Mouse (Mus musculus) intestine, postnatal 0 days (tissue): ENCODE results near the gene Acsbg1. TPM values are rescaled to one million over a fixed set of nuclear protein-coding genes. Genes with fewer than 3 reads are reported as not detected.

Source experiments
- ATAC-seq: fragments of 200-750 bp; cut with Nextera tagmentation; 2 replicates; pipeline ENCODE4 v1.8.0; 2017; ENCODE audit warnings: mild to moderate bottlenecking, moderate TSS enrichment, moderate library complexity
- H3K27ac ChIP-seq: fragments of 300-500 bp; sonication (generic); 2 replicates; pipeline ENCODE4 v1.5.1; 2014; ENCODE audit warnings: mild to moderate bottlenecking, low read depth, low read length, moderate library complexity
- H3K27me3 ChIP-seq: fragments of 300-500 bp; sonication (generic); replicated peaks from 2 replicates; pipeline ENCODE4 v1.6.1; 2014; ENCODE audit warnings: low read length, mixed read lengths; ENCODE audit not compliant: control insufficient read depth, insufficient read depth
- H3K36me3 ChIP-seq: fragments of 300-500 bp; sonication (generic); 2 replicates; pipeline ENCODE4 v1.6.1; 2014; ENCODE audit warnings: mild to moderate bottlenecking, moderate library complexity; ENCODE audit not compliant: control insufficient read depth, insufficient read depth
- H3K4me1 ChIP-seq: fragments of 300-500 bp; sonication (generic); replicated peaks from 2 replicates; pipeline ENCODE4 v1.6.1; 2014; ENCODE audit warnings: antibody characterized with exemption, low read length, mixed read lengths; ENCODE audit not compliant: control insufficient read depth, insufficient read depth
- H3K4me2 ChIP-seq: fragments of 300-500 bp; sonication (generic); replicated peaks from 2 replicates; pipeline ENCODE4 v1.6.1; 2014; ENCODE audit warnings: low read depth, mild to moderate bottlenecking, moderate library complexity
- H3K4me3 ChIP-seq: fragments of 300-500 bp; sonication (generic); 2 replicates; pipeline ENCODE4 v1.5.1; 2014; ENCODE audit warnings: low read depth, low read length
- H3K9ac ChIP-seq: fragments of 300-500 bp; sonication (generic); 2 replicates; pipeline ENCODE4 v1.6.1; 2014; ENCODE audit warnings: mild to moderate bottlenecking, low read depth, low read length
- H3K9me3 ChIP-seq: fragments of 300-500 bp; sonication (generic); 2 replicates; pipeline ENCODE4 v1.6.1; 2016; ENCODE audit warnings: mixed run types; ENCODE audit not compliant: control insufficient read depth
- CTCF ChIP-seq: sonication (generic); IDR thresholded peaks from 2 replicates; pipeline ENCODE4 v1.5.1; 2016; ENCODE audit warnings: low read depth, mild to moderate bottlenecking, control low read depth, antibody characterized with exemption, moderate library complexity
- WGBS: fragments of 180-500 bp; shearing (Covaris S2); extraction: QIAGEN DNeasy Blood & Tissue Kit; methylation state at CpG from one replicate; pipeline ENCODE4 v1.1.7; 2014; 5-methylcytosine and 5-hydroxymethylcytosine counted together
- polyA plus RNA-seq: library from polyadenylated mRNA; unstranded; fragments of >200 nt; fragmentation: Nextera tagmentation; extraction: Ambion mirVana; gene quantifications from 2 replicates; pipeline ENCODE4 v1.2.1, GENCODE M21; 2015

Acsbg1 gene
- polyA plus RNA-seq, 1 experiment from 2014 or later: 0.16 TPM

GRCm38 (mm10) chr9:54642149-54642548 is 19.5 kb downstream of the Acsbg1 start:
- no peaks in the 10 kb centered on the region for H3K4me1 ChIP-seq
- no peak for ATAC-seq
- whole genome bisulfite sequencing: 57% methylated on average over 2 of the region's 2 CpGs
- H3K9me3 ChIP-seq: no peaks in the 10 kb centered on the region
- no peak overlapping the region for H3K9ac ChIP-seq
- H3K4me3 ChIP-seq: no peak overlapping the region
- no peaks in the 10 kb centered on the region for H3K36me3 ChIP-seq
- TF ChIP-seq CTCF: no peak
- H3K4me2 ChIP-seq: no peak overlapping the region
- H3K27me3 ChIP-seq: no peaks in the 10 kb centered on the region
- no peak overlapping the region for H3K27ac ChIP-seq

GRCm38 (mm10) chr9:54641548-54641947 is 20.1 kb downstream of the Acsbg1 start:
- no peak overlapping the region for H3K4me2 ChIP-seq
- H3K36me3 ChIP-seq: no peaks in the 10 kb centered on the region
- 75% methylated on average over 3 of the region's 3 CpGs for WGBS
- H3K9me3 ChIP-seq: no peaks in the 10 kb centered on the region
- H3K4me3 ChIP-seq: no peak overlapping the region
- no peak overlapping the region for H3K27ac ChIP-seq
- ATAC-seq: no peak
- no peaks in the 10 kb centered on the region for H3K27me3 ChIP-seq
- no peak overlapping the region for H3K9ac ChIP-seq
- no peaks in the 10 kb centered on the region for H3K4me1 ChIP-seq
- no peak for TF ChIP-seq CTCF

- Histone ChIP-seq H3K36me3 (no peaks in the 10 kb centered on the region), H3K27me3 (no peaks in the 10 kb centered on the region), H3K4me2 (no peak overlapping the region), H3K4me3 (no peak overlapping the region), H3K9me3 (no peaks in the 10 kb centered on the region), H3K27ac (no peak overlapping the region), H3K4me1 (no peaks in the 10 kb centered on the region), H3K9ac (no peak overlapping the region)
- no peak for TF ChIP-seq CTCF
- ATAC-seq: no peak
- 67% methylated on average over 2 of the region's 2 CpGs for WGBS
Observed at GRCm38 (mm10) chr9:54639192-54639591, 22.5 kb downstream of the Acsbg1 start.

- Histone ChIP-seq H3K27me3 (no peaks in the 10 kb centered on the region), H3K9me3 (no peaks in the 10 kb centered on the region), H3K36me3 (no peaks in the 10 kb centered on the region), H3K4me1 (no peaks in the 10 kb centered on the region), H3K4me2 (no peak overlapping the region), H3K27ac (no peak overlapping the region), H3K4me3 (no peak overlapping the region), H3K9ac (no peak overlapping the region)
- no peak for TF ChIP-seq CTCF
- ATAC-seq: no peak
- WGBS: 59% methylated on average over 5 of the region's 5 CpGs
Observed at GRCm38 (mm10) chr9:54637510-54638314, 24.0 kb downstream of the Acsbg1 start.

DNA sequence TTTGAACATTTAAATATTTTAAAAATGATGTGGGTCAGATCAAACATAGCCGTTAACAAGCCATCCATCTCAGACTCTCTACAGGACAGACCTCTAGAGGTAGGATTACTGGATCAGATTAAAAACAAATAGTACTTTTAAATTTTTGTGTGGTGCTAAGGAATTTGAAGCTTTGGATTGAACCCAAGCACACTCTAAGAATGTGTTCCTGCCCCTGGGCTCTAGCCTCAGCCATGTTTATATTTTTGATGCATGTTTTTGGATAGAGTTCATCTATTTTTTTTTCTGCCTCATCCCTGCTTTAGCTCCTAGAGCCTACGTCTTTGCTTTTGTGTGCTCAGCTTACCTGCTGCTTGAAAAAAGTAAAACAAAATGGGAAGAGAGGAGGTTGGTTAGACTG is 28.3 kb downstream of the Acsbg1 start:
- Histone ChIP-seq H3K9ac (no peak overlapping the region), H3K4me1 (no peaks in the 10 kb centered on the region), H3K4me3 (no peak overlapping the region), H3K27me3 (no peaks in the 10 kb centered on the region), H3K4me2 (no peak overlapping the region), H3K36me3 (no peaks in the 10 kb centered on the region), H3K9me3 (no peaks in the 10 kb centered on the region), H3K27ac (no peak overlapping the region)
- WGBS: 77% methylated on average over 2 of the region's 2 CpGs
- ATAC-seq: no peak
- no peak for TF ChIP-seq CTCF

GRCm38 (mm10) chr9:54630905-54631304 is 30.8 kb downstream of the Acsbg1 start:
- Histone ChIP-seq H3K9me3 (no peaks in the 10 kb centered on the region), H3K27me3 (no peaks in the 10 kb centered on the region), H3K27ac (no peak overlapping the region), H3K36me3 (no peaks in the 10 kb centered on the region), H3K4me1 (no peaks in the 10 kb centered on the region), H3K9ac (no peak overlapping the region), H3K4me2 (no peak overlapping the region), H3K4me3 (no peak overlapping the region)
- ATAC-seq: no peak
- peak; percentile 53 for TF ChIP-seq CTCF
